Mouse (Mus musculus): ENCODE measurements at regions not wholly inside any gene's neighbourhood (a gene's known extent, or its start where the extent isn't known, plus 50 kb on each side); places are given as distances from the start of the nearest gene placed in this dataset.

- Histone ChIP-seq H3K27ac (no peak overlapping the region), H3K9ac (no peak overlapping the region), H3K4me1 (no peaks in the 10 kb centered on the region), H3K36me3 (replicated peaks) (no peaks in the 10 kb centered on the region), H3K27me3 (no peaks in the 10 kb centered on the region), H3K9me3 (no peaks in the 10 kb centered on the region), H3K4me2 (no peak overlapping the region), H3K4me3 (replicated peaks) (no peak overlapping the region)
- no peak for ATAC-seq (ENCODE audit: low FRiP score)
- 89% methylated on average over 9 of the region's 9 CpGs for WGBS
Observed at GRCm38 (mm10) chr9:33822574-33823394, 662.9 kb upstream of the Kirrel3 start.

- no peak for ATAC-seq (ENCODE audit: low FRiP score)
- no peaks in the 10 kb centered on the region for H3K36me3 ChIP-seq (replicated peaks)
- H3K4me2 ChIP-seq: no peak overlapping the region
- no peaks in the 10 kb centered on the region for H3K27me3 ChIP-seq
- H3K4me1 ChIP-seq: no peaks in the 10 kb centered on the region
- WGBS: 60% methylated on average over 4 of the region's 4 CpGs
- no peaks in the 10 kb centered on the region for H3K9me3 ChIP-seq
- no peak overlapping the region for H3K27ac ChIP-seq
- no peak overlapping the region for H3K9ac ChIP-seq
- no peak overlapping the region for H3K4me3 ChIP-seq (replicated peaks)
Observed at GRCm38 (mm10) chr9:33826116-33826515, 659.6 kb upstream of the Kirrel3 start.

DNA sequence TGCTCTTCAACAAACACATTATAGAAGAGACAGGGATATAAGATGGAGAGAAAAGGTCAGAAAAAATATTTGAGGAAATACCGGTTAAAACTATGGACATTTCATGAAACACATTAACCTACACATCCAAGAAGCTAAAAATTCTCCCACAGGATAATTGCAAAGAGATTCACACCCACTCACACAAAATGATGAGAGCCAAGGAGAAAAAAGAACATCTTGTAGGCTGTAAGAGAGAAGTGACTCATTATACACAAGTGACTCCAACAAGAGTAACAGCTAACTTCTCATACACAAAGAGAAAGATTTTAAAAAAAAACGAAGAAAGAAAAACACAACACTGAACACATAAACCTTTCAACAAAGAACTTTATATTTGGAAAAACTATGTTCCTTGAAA is 658.3 kb upstream of the Kirrel3 start:
- Histone ChIP-seq H3K4me2 (no peak overlapping the region), H3K27ac (no peak overlapping the region), H3K9me3 (no peaks in the 10 kb centered on the region), H3K4me1 (no peaks in the 10 kb centered on the region), H3K4me3 (replicated peaks) (no peak overlapping the region), H3K9ac (no peak overlapping the region), H3K36me3 (replicated peaks) (no peaks in the 10 kb centered on the region), H3K27me3 (no peaks in the 10 kb centered on the region)
- no peak for ATAC-seq (ENCODE audit: low FRiP score)
- WGBS: 91% methylated on average over 2 of the region's 2 CpGs

- 56% methylated on average over 1 of the region's 1 CpGs for WGBS
- no peaks in the 10 kb centered on the region for H3K27me3 ChIP-seq
- no peaks in the 10 kb centered on the region for H3K9me3 ChIP-seq
- H3K36me3 ChIP-seq (replicated peaks): no peaks in the 10 kb centered on the region
- H3K4me2 ChIP-seq: no peak overlapping the region
- H3K4me3 ChIP-seq (replicated peaks): no peak overlapping the region
- H3K4me1 ChIP-seq: no peaks in the 10 kb centered on the region
- no peak overlapping the region for H3K9ac ChIP-seq
- H3K27ac ChIP-seq: no peak overlapping the region
- ATAC-seq (ENCODE audit: low FRiP score): no peak
Observed at GRCm38 (mm10) chr9:33837666-33838380, 647.9 kb upstream of the Kirrel3 start.

GRCm38 (mm10) chr9:33849623-33850022 is 636.1 kb upstream of the Kirrel3 start:
- WGBS: 49% methylated on average over 5 of the region's 5 CpGs
- H3K36me3 ChIP-seq (replicated peaks): no peaks in the 10 kb centered on the region
- ATAC-seq (ENCODE audit: low FRiP score): peak; percentile 53; the same call in 1 of the 2 replicates
- no peaks in the 10 kb centered on the region for H3K4me1 ChIP-seq
- no peak overlapping the region for H3K27ac ChIP-seq
- H3K9ac ChIP-seq: no peak overlapping the region
- H3K4me2 ChIP-seq: no peak overlapping the region
- H3K27me3 ChIP-seq: no peaks in the 10 kb centered on the region
- no peaks in the 10 kb centered on the region for H3K9me3 ChIP-seq
- H3K4me3 ChIP-seq (replicated peaks): no peak overlapping the region

DNA sequence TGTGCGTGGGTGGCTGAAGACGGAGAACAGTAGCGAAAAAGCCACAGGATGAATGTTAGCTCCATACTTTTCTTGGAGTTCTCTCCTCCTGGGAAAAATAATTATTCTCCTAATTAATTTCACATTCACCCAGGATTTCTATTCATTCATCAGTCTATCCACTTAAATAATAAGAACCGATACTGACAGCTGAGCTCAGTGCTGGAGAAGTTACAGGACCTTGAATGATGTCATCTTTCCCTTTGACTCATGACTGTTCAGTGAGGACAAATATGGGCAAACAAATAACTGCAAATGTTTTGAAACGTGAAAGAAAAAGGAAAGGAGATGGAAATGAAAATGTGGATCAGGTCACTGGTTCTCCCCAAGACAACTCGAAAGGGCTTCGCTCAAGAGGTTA is 635.7 kb upstream of the Kirrel3 start:
- ATAC-seq (ENCODE audit: low FRiP score): 0 out of 2 replicates have a peak, but pooled peaks have one; percentile 4
- 51% methylated on average over 7 of the region's 7 CpGs for WGBS
- H3K4me3 ChIP-seq (replicated peaks): no peak overlapping the region

GRCm38 (mm10) chr9:33850993-33851392 is 634.7 kb upstream of the Kirrel3 start:
- Histone ChIP-seq H3K27ac (no peak overlapping the region), H3K4me1 (no peaks in the 10 kb centered on the region), H3K4me2 (no peak overlapping the region), H3K36me3 (replicated peaks) (no peaks in the 10 kb centered on the region), H3K27me3 (no peaks in the 10 kb centered on the region), H3K9ac (no peak overlapping the region), H3K4me3 (replicated peaks) (no peak overlapping the region), H3K9me3 (no peaks in the 10 kb centered on the region)
- ATAC-seq (ENCODE audit: low FRiP score): no peak

More for the DNA sequence above, 635.7 kb upstream of the Kirrel3 start:
- H3K36me3 ChIP-seq (replicated peaks): no peaks in the 10 kb centered on the region
- no peaks in the 10 kb centered on the region for H3K27me3 ChIP-seq
- H3K4me1 ChIP-seq: no peaks in the 10 kb centered on the region
- no peak overlapping the region for H3K4me2 ChIP-seq
- H3K9ac ChIP-seq: no peak overlapping the region
- H3K27ac ChIP-seq: no peak overlapping the region
- H3K9me3 ChIP-seq: no peaks in the 10 kb centered on the region

GRCm38 (mm10) chr9:33856169-33856568 is 629.5 kb upstream of the Kirrel3 start:
- no peak overlapping the region for H3K4me3 ChIP-seq (replicated peaks)
- no peak for ATAC-seq (ENCODE audit: low FRiP score)
- no peak overlapping the region for H3K4me2 ChIP-seq
- H3K27ac ChIP-seq: no peak overlapping the region
- no peak overlapping the region for H3K9ac ChIP-seq
- no peaks in the 10 kb centered on the region for H3K27me3 ChIP-seq
- H3K9me3 ChIP-seq: no peaks in the 10 kb centered on the region
- WGBS: 40% methylated on average over 2 of the region's 2 CpGs
- no peaks in the 10 kb centered on the region for H3K4me1 ChIP-seq
- no peaks in the 10 kb centered on the region for H3K36me3 ChIP-seq (replicated peaks)

GRCm38 (mm10) chr9:33858511-33858910 is 627.2 kb upstream of the Kirrel3 start:
- 75% methylated on average over 5 of the region's 5 CpGs for WGBS
- Histone ChIP-seq H3K36me3 (replicated peaks) (no peaks in the 10 kb centered on the region), H3K4me1 (no peaks in the 10 kb centered on the region), H3K27ac (no peak overlapping the region), H3K27me3 (no peaks in the 10 kb centered on the region), H3K9ac (no peak overlapping the region), H3K9me3 (no peaks in the 10 kb centered on the region), H3K4me2 (no peak overlapping the region), H3K4me3 (replicated peaks) (no peak overlapping the region)
- no peak for ATAC-seq (ENCODE audit: low FRiP score)

GRCm38 (mm10) chr9:33868666-33869065 is 617.0 kb upstream of the Kirrel3 start:
- Histone ChIP-seq H3K9me3 (no peaks in the 10 kb centered on the region), H3K9ac (no peak overlapping the region), H3K4me3 (replicated peaks) (no peak overlapping the region), H3K27ac (no peak overlapping the region), H3K4me1 (no peaks in the 10 kb centered on the region), H3K4me2 (no peak overlapping the region), H3K36me3 (replicated peaks) (no peaks in the 10 kb centered on the region), H3K27me3 (no peaks in the 10 kb centered on the region)
- ATAC-seq (ENCODE audit: low FRiP score): no peak
- 86% methylated on average over 5 of the region's 5 CpGs for WGBS

- no peak overlapping the region for H3K9ac ChIP-seq
- H3K4me3 ChIP-seq (replicated peaks): no peak overlapping the region
- ATAC-seq (ENCODE audit: low FRiP score): peak; percentile 55; the same call in 1 of the 2 replicates
- no peaks in the 10 kb centered on the region for H3K9me3 ChIP-seq
- no peaks in the 10 kb centered on the region for H3K27me3 ChIP-seq
- H3K36me3 ChIP-seq (replicated peaks): no peaks in the 10 kb centered on the region
- H3K4me1 ChIP-seq: peaks cover 3% of the 10 kb centered on the region
- no peak overlapping the region for H3K27ac ChIP-seq
- H3K4me2 ChIP-seq: no peak overlapping the region
- WGBS: 13% methylated on average over 2 of the region's 2 CpGs
Observed at GRCm38 (mm10) chr9:33887279-33887678, 598.4 kb upstream of the Kirrel3 start.

- no peaks in the 10 kb centered on the region for H3K36me3 ChIP-seq (replicated peaks)
- H3K4me1 ChIP-seq: peaks cover 3% of the 10 kb centered on the region
- ATAC-seq (ENCODE audit: low FRiP score): no peak
- no peak overlapping the region for H3K27ac ChIP-seq
- H3K27me3 ChIP-seq: no peaks in the 10 kb centered on the region
- WGBS: 79% methylated on average over 3 of the region's 3 CpGs
- H3K4me2 ChIP-seq: no peak overlapping the region
- H3K9ac ChIP-seq: no peak overlapping the region
- no peaks in the 10 kb centered on the region for H3K9me3 ChIP-seq
- no peak overlapping the region for H3K4me3 ChIP-seq (replicated peaks)
Observed at GRCm38 (mm10) chr9:33892001-33892400, 593.7 kb upstream of the Kirrel3 start.
